Mouse (Mus musculus): ENCODE results near the gene Tmtc1. TPM values are rescaled to one million over a fixed set of nuclear protein-coding genes. Genes with fewer than 3 reads are reported as not detected.

The Tmtc1 gene
- polyA plus RNA-seq, 1 experiment from 2014 or later, result 1.4 TPM

- Histone ChIP-seq H3K4me3 (replicated peaks; ENCODE audit: low read depth, low read length) (no peak overlapping the region), H3K9ac (ENCODE audit: low read depth, low read length) (no peak overlapping the region), H3K4me1 (replicated peaks; ENCODE audit: insufficient read depth, low read length) (no peaks in the 10 kb centered on the region), H3K36me3 (ENCODE audit: insufficient read depth, low read length) (no peaks in the 10 kb centered on the region), H3K9me3 (replicated peaks; ENCODE audit: low read length) (no peaks in the 10 kb centered on the region), H3K27ac (no peak overlapping the region), H3K27me3 (ENCODE audit: insufficient read depth, low read length) (no peaks in the 10 kb centered on the region), H3K4me2 (ENCODE audit: low read length) (no peak overlapping the region)
- 90% methylated on average over 2 of the region's 2 CpGs for WGBS
- ATAC-seq (replicated peaks; ENCODE audit: low FRiP score, low read depth) (no peak), DNase-seq (ENCODE audit: low spot score) (no peak)
- TF ChIP-seq CTCF (IDR thresholded peaks at IDR 0.05; ENCODE audit: low read depth), result no peak
These were observed 141.9 kb downstream of the Tmtc1 start for GRCm38 (mm10) chr6:148302261-148302660.

- 31% methylated on average over 4 of the region's 4 CpGs for WGBS
- no peaks in the 10 kb centered on the region for H3K36me3 ChIP-seq (ENCODE audit: insufficient read depth, low read length)
- no peak for TF ChIP-seq CTCF (IDR thresholded peaks at IDR 0.05; ENCODE audit: low read depth)
- no peak for ATAC-seq (replicated peaks; ENCODE audit: low FRiP score, low read depth)
- H3K27ac ChIP-seq, result no peak overlapping the region
- no peaks in the 10 kb centered on the region for H3K4me1 ChIP-seq (replicated peaks; ENCODE audit: insufficient read depth, low read length)
- no peak overlapping the region for H3K4me3 ChIP-seq (replicated peaks; ENCODE audit: low read depth, low read length)
- no peaks in the 10 kb centered on the region for H3K9me3 ChIP-seq (replicated peaks; ENCODE audit: low read length)
- no peak overlapping the region for H3K4me2 ChIP-seq (ENCODE audit: low read length)
- no peak overlapping the region for H3K9ac ChIP-seq (ENCODE audit: low read depth, low read length)
- peak; percentile 15 for DNase-seq (ENCODE audit: low spot score)
- H3K27me3 ChIP-seq (ENCODE audit: insufficient read depth, low read length), result no peaks in the 10 kb centered on the region
These were observed 147.1 kb downstream of the Tmtc1 start for GRCm38 (mm10) chr6:148297086-148297485.

DNA sequence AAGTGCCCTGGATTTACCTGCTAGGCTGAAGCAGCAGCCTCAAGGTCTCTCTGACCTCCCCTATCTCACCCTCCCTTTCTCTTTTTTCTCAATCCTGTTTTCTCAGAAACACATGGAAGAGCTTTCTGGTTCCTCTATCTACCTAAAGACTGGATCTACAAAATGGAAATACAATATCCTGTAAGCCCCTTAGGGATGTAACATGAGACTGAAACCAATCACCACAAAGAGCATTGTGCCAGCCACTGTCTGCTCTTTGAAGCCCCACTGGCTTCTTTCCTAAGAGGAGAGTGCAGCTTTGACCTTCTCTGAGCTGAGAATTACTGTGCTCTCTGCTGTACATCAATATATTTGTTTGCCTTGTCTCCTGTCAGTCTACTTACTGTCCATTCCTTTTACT is 147.8 kb downstream of the Tmtc1 start:
- no peaks in the 10 kb centered on the region for H3K27me3 ChIP-seq (ENCODE audit: insufficient read depth, low read length)
- ATAC-seq (replicated peaks; ENCODE audit: low FRiP score, low read depth) (no peak), DNase-seq (ENCODE audit: low spot score) (no peak)
- no peak overlapping the region for H3K4me2 ChIP-seq (ENCODE audit: low read length)
- H3K36me3 ChIP-seq (ENCODE audit: insufficient read depth, low read length), result no peaks in the 10 kb centered on the region
- H3K9ac ChIP-seq (ENCODE audit: low read depth, low read length), result no peak overlapping the region
- H3K27ac ChIP-seq, result no peak overlapping the region
- H3K4me1 ChIP-seq (replicated peaks; ENCODE audit: insufficient read depth, low read length), result no peaks in the 10 kb centered on the region
- H3K4me3 ChIP-seq (replicated peaks; ENCODE audit: low read depth, low read length), result no peak overlapping the region
- TF ChIP-seq CTCF (IDR thresholded peaks at IDR 0.05; ENCODE audit: low read depth), result no peak
- no peaks in the 10 kb centered on the region for H3K9me3 ChIP-seq (replicated peaks; ENCODE audit: low read length)

- WGBS, result 77% methylated on average over 4 of the region's 4 CpGs
- no peak for TF ChIP-seq CTCF (IDR thresholded peaks at IDR 0.05; ENCODE audit: low read depth)
- H3K4me3 ChIP-seq (replicated peaks; ENCODE audit: low read depth, low read length), result no peak overlapping the region
- no peak overlapping the region for H3K4me2 ChIP-seq (ENCODE audit: low read length)
- no peak overlapping the region for H3K9ac ChIP-seq (ENCODE audit: low read depth, low read length)
- no peaks in the 10 kb centered on the region for H3K36me3 ChIP-seq (ENCODE audit: insufficient read depth, low read length)
- ATAC-seq (replicated peaks; ENCODE audit: low FRiP score, low read depth) (no peak), DNase-seq (ENCODE audit: low spot score) (no peak)
- no peak overlapping the region for H3K27ac ChIP-seq
- H3K27me3 ChIP-seq (ENCODE audit: insufficient read depth, low read length), result no peaks in the 10 kb centered on the region
- H3K4me1 ChIP-seq (replicated peaks; ENCODE audit: insufficient read depth, low read length), result no peaks in the 10 kb centered on the region
- H3K9me3 ChIP-seq (replicated peaks; ENCODE audit: low read length), result no peaks in the 10 kb centered on the region
These were observed 149.7 kb downstream of the Tmtc1 start for GRCm38 (mm10) chr6:148294506-148294905.

DNA sequence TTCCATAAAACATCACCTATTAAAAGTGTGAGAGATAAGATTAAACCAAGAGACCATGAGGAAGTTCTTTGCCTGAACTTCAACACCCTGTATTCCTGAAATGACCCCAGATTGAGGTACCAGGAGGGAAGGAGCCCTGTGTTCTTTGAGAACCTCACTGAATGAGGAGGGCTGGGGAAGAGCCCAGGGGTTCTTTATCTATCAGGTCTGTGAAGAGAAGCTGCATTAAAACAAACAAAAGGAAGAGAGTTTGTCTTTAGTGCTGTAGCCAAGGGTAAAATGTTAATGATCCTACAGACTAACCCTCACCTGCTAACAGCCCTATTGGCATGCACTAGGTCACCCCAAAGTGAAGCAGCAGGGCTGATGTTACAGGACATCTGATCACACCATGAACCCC is 153.3 kb downstream of the Tmtc1 start:
- Histone ChIP-seq H3K27me3 (ENCODE audit: insufficient read depth, low read length) (no peaks in the 10 kb centered on the region), H3K36me3 (ENCODE audit: insufficient read depth, low read length) (no peaks in the 10 kb centered on the region), H3K4me1 (replicated peaks; ENCODE audit: insufficient read depth, low read length) (no peaks in the 10 kb centered on the region), H3K9me3 (replicated peaks; ENCODE audit: low read length) (no peaks in the 10 kb centered on the region), H3K27ac (no peak overlapping the region), H3K4me2 (ENCODE audit: low read length) (no peak overlapping the region), H3K9ac (ENCODE audit: low read depth, low read length) (no peak overlapping the region), H3K4me3 (replicated peaks; ENCODE audit: low read depth, low read length) (no peak overlapping the region)
- TF ChIP-seq CTCF (IDR thresholded peaks at IDR 0.05; ENCODE audit: low read depth), result no peak
- ATAC-seq (replicated peaks; ENCODE audit: low FRiP score, low read depth) (no peak), DNase-seq (ENCODE audit: low spot score) (no peak)

- DNase-seq (ENCODE audit: low spot score), result peak; percentile 30
These were observed 160.8 kb downstream of the Tmtc1 start for GRCm38 (mm10) chr6:148283224-148283881.

DNA sequence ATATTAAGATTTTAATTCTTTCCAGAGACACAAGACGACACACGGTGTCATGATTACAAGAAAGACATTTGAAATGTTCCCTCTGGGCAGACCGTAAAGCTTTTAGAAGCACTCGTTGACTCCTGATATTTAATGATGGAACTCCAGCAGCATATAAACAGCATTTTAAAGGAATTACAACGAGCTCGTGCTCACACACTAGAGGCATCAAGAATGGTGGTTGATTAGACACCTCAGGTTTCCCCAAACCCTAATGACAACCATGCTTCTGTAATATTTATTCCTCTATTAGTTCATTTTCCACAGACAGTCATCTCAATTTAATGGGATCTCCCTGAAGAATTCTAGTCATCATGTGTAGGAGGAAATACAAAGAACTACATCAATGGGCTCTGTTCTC is 164.9 kb downstream of the Tmtc1 start:
- Histone ChIP-seq H3K9ac (ENCODE audit: low read depth, low read length) (no peak overlapping the region), H3K4me2 (ENCODE audit: low read length) (no peak overlapping the region), H3K4me1 (replicated peaks; ENCODE audit: insufficient read depth, low read length) (no peaks in the 10 kb centered on the region), H3K27ac (no peak overlapping the region), H3K4me3 (replicated peaks; ENCODE audit: low read depth, low read length) (no peak overlapping the region), H3K9me3 (replicated peaks; ENCODE audit: low read length) (no peaks in the 10 kb centered on the region), H3K27me3 (ENCODE audit: insufficient read depth, low read length) (no peaks in the 10 kb centered on the region), H3K36me3 (ENCODE audit: insufficient read depth, low read length) (no peaks in the 10 kb centered on the region)
- TF ChIP-seq CTCF (IDR thresholded peaks at IDR 0.05; ENCODE audit: low read depth), result no peak
- WGBS, result 66% methylated on average over 6 of the region's 6 CpGs
- no peak for DNase-seq (ENCODE audit: low spot score)
- no peak for ATAC-seq (replicated peaks; ENCODE audit: low FRiP score, low read depth)

More at GRCm38 (mm10) chr6:148283224-148283881, 160.8 kb downstream of the Tmtc1 start:
- no peaks in the 10 kb centered on the region for H3K9me3 ChIP-seq (replicated peaks; ENCODE audit: low read length)
- no peaks in the 10 kb centered on the region for H3K4me1 ChIP-seq (replicated peaks; ENCODE audit: insufficient read depth, low read length)
- no peak for TF ChIP-seq CTCF (IDR thresholded peaks at IDR 0.05; ENCODE audit: low read depth)
- no peak overlapping the region for H3K4me2 ChIP-seq (ENCODE audit: low read length)
- no peaks in the 10 kb centered on the region for H3K36me3 ChIP-seq (ENCODE audit: insufficient read depth, low read length)
- ATAC-seq (replicated peaks; ENCODE audit: low FRiP score, low read depth), result no peak
- WGBS, result 40% methylated on average over 4 of the region's 4 CpGs
- no peaks in the 10 kb centered on the region for H3K27me3 ChIP-seq (ENCODE audit: insufficient read depth, low read length)
- H3K9ac ChIP-seq (ENCODE audit: low read depth, low read length), result no peak overlapping the region
- H3K27ac ChIP-seq, result no peak overlapping the region
- H3K4me3 ChIP-seq (replicated peaks; ENCODE audit: low read depth, low read length), result no peak overlapping the region
